Mouse (Mus musculus): ENCODE measurements around the gene Ptger3.
A peak's percentile ranks its signal among the peaks of the same experiment; 100 is the strongest.

The Ptger3 gene

GRCm38 (mm10) chr3:157566725-157567565, at the start of gene Ptger3:
Gene Ptger3, plus strand, starts transcription at chr3:157566892.
- DNase-seq (ENCODE audit: extremely low read depth, insufficient read length, low spot score), result peak; percentile 14

- no peak for DNase-seq (ENCODE audit: extremely low read depth, insufficient read length, low spot score)
Measured at GRCm38 (mm10) chr3:157517992-157518391, 48.7 kb upstream of the Ptger3 start.

GRCm38 (mm10) chr3:157520433-157520832, 46.3 kb upstream of the Ptger3 start:
- DNase-seq (ENCODE audit: extremely low read depth, insufficient read length, low spot score), result no peak

GRCm38 (mm10) chr3:157523834-157524233, 42.9 kb upstream of the Ptger3 start:
- DNase-seq (ENCODE audit: extremely low read depth, insufficient read length, low spot score), result no peak

GRCm38 (mm10) chr3:157531585-157531984, 35.1 kb upstream of the Ptger3 start:
- DNase-seq (ENCODE audit: extremely low read depth, insufficient read length, low spot score), result no peak

- peak; percentile 91 for DNase-seq (ENCODE audit: extremely low read depth, insufficient read length, low spot score)
Measured at GRCm38 (mm10) chr3:157533964-157534785, 32.5 kb upstream of the Ptger3 start, which contains the start of gene Zranb2. Gene Zranb2, plus strand, starts transcription at chr3:157534160.

GRCm38 (mm10) chr3:157534786-157535415, 31.8 kb upstream of the Ptger3 start:
- no peak for DNase-seq (ENCODE audit: extremely low read depth, insufficient read length, low spot score)

GRCm38 (mm10) chr3:157549323-157549722, 17.4 kb upstream of the Ptger3 start:
- no peak for DNase-seq (ENCODE audit: extremely low read depth, insufficient read length, low spot score)

GRCm38 (mm10) chr3:157549758-157550600, 16.7 kb upstream of the Ptger3 start:
- no peak for DNase-seq (ENCODE audit: extremely low read depth, insufficient read length, low spot score)

- peak; percentile 18 for DNase-seq (ENCODE audit: extremely low read depth, insufficient read length, low spot score)
Measured at GRCm38 (mm10) chr3:157565196-157565595, 1.5 kb upstream of the Ptger3 start.

- DNase-seq (ENCODE audit: extremely low read depth, insufficient read length, low spot score), result peak; percentile 8
Measured at GRCm38 (mm10) chr3:157567566-157568132, 957 bp downstream of the Ptger3 start.

- peak; percentile 27 for DNase-seq (ENCODE audit: extremely low read depth, insufficient read length, low spot score)
Measured at GRCm38 (mm10) chr3:157572011-157572410, 5.3 kb downstream of the Ptger3 start.

GRCm38 (mm10) chr3:157575441-157576342, 9.0 kb downstream of the Ptger3 start:
- DNase-seq (ENCODE audit: extremely low read depth, insufficient read length, low spot score), result no peak

- DNase-seq (ENCODE audit: extremely low read depth, insufficient read length, low spot score), result no peak
Measured at GRCm38 (mm10) chr3:157576343-157576722, 9.6 kb downstream of the Ptger3 start.

GRCm38 (mm10) chr3:157576862-157577261, 10.2 kb downstream of the Ptger3 start:
- no peak for DNase-seq (ENCODE audit: extremely low read depth, insufficient read length, low spot score)

GRCm38 (mm10) chr3:157578469-157579170, 11.9 kb downstream of the Ptger3 start:
- DNase-seq (ENCODE audit: extremely low read depth, insufficient read length, low spot score), result no peak

- DNase-seq (ENCODE audit: extremely low read depth, insufficient read length, low spot score), result no peak
Measured at GRCm38 (mm10) chr3:157579376-157579775, 12.7 kb downstream of the Ptger3 start.

- DNase-seq (ENCODE audit: extremely low read depth, insufficient read length, low spot score), result no peak
Measured at GRCm38 (mm10) chr3:157580299-157580698, 13.6 kb downstream of the Ptger3 start.

Data from 3134 (cell line).